Mouse (Mus musculus): Measurements from ENCODE around the gene Trap1a. TPM values are rescaled to one million over a fixed set of nuclear protein-coding genes. Genes with fewer than 3 reads are reported as not detected.

The Trap1a gene
- polyA plus RNA-seq, 1 experiment from 2014 or later: not detected

GRCm38 (mm10) chrX:139366837-139367528 is 33.5 kb downstream of the Trap1a start:
- H3K4me3 ChIP-seq: no peak overlapping the region
- H3K36me3 ChIP-seq: no peaks in the 10 kb centered on the region
- DNase-seq (ENCODE audit: low spot score): no peak
- no peaks in the 10 kb centered on the region for H3K9me3 ChIP-seq (replicated peaks)
- WGBS: 95% methylated on average over 3 of the region's 3 CpGs
- H3K27me3 ChIP-seq (ENCODE audit: low read depth, poor library complexity, severe bottlenecking): peaks cover 31% of the 10 kb centered on the region
- no peaks in the 10 kb centered on the region for H3K4me1 ChIP-seq
- H3K27ac ChIP-seq (replicated peaks): no peak overlapping the region

- no peaks in the 10 kb centered on the region for H3K9me3 ChIP-seq (replicated peaks)
- no peak for DNase-seq (ENCODE audit: low spot score)
- no peaks in the 10 kb centered on the region for H3K36me3 ChIP-seq
- H3K4me3 ChIP-seq: no peak overlapping the region
- H3K27ac ChIP-seq (replicated peaks): no peak overlapping the region
- no peaks in the 10 kb centered on the region for H3K4me1 ChIP-seq
- H3K27me3 ChIP-seq (ENCODE audit: low read depth, poor library complexity, severe bottlenecking): peaks cover 31% of the 10 kb centered on the region
These were observed 34.0 kb downstream of the Trap1a start for GRCm38 (mm10) chrX:139367529-139367908.

- WGBS: 63% methylated on average over 4 of the region's 4 CpGs
- Histone ChIP-seq H3K4me3 (no peak overlapping the region), H3K36me3 (no peaks in the 10 kb centered on the region), H3K27me3 (ENCODE audit: low read depth, poor library complexity, severe bottlenecking) (peaks cover 31% of the 10 kb centered on the region), H3K27ac (replicated peaks) (no peak overlapping the region), H3K9me3 (replicated peaks) (no peaks in the 10 kb centered on the region), H3K4me1 (no peaks in the 10 kb centered on the region)
- DNase-seq (ENCODE audit: low spot score): no peak
These were observed 35.6 kb downstream of the Trap1a start for GRCm38 (mm10) chrX:139369122-139369521.

GRCm38 (mm10) chrX:139372665-139373064 is 39.2 kb downstream of the Trap1a start:
- peaks cover 43% of the 10 kb centered on the region for H3K27me3 ChIP-seq (ENCODE audit: low read depth, poor library complexity, severe bottlenecking)

More at GRCm38 (mm10) chrX:139372665-139373064, 39.2 kb downstream of the Trap1a start:
- Histone ChIP-seq H3K27ac (replicated peaks) (no peak overlapping the region), H3K36me3 (no peaks in the 10 kb centered on the region), H3K9me3 (replicated peaks) (no peaks in the 10 kb centered on the region), H3K4me3 (no peak overlapping the region), H3K4me1 (no peaks in the 10 kb centered on the region)
- no peak for DNase-seq (ENCODE audit: low spot score)

Other genes starting within 250 kb of the Trap1a start
- not detected in 2 replicates for gene Serpina7, start 248.4 kb upstream of the Trap1a start, polyA plus RNA-seq (2016; fragmentation: Nextera tagmentation; extraction: Ambion mirVana)
- not detected in 2 replicates for gene 4930513O06Rik, start 247.4 kb upstream of the Trap1a start, polyA plus RNA-seq (2016; fragmentation: Nextera tagmentation; extraction: Ambion mirVana)
- 0.11 TPM in 1 of 2 replicates, not detected in the other for gene 4933428M09Rik, start 154.5 kb upstream of the Trap1a start, polyA plus RNA-seq (2016; fragmentation: Nextera tagmentation; extraction: Ambion mirVana)
- 18.7 and 22.3 TPM in 2 replicates for gene Mum1l1, start 123.6 kb upstream of the Trap1a start, polyA plus RNA-seq (2016; fragmentation: Nextera tagmentation; extraction: Ambion mirVana)
- 3.0 and 3.1 TPM in 2 replicates for gene D330045A20Rik, start 146.7 kb downstream of the Trap1a start, polyA plus RNA-seq (2016; fragmentation: Nextera tagmentation; extraction: Ambion mirVana)
- gene Rnf128, start 229.6 kb downstream of the Trap1a start, polyA plus RNA-seq (2016; fragmentation: Nextera tagmentation; extraction: Ambion mirVana): 0.90 and 0.99 TPM in 2 replicates

All from midbrain, embryonic 10.5 days (tissue).